Mouse (Mus musculus) spleen, adult 10 weeks (tissue): ENCODE measurements around the gene Gm1110. TPM values are rescaled to one million over a fixed set of nuclear protein-coding genes. Genes with fewer than 3 reads are reported as not detected.

Experiments used
- polyA plus RNA-seq: library from polyadenylated mRNA; stranded (reverse); fragments of 350-450 nt; fragmentation: Illumina TruSeq; extraction: RNeasy Lipid Tissue Mini Kit (QIAGEN cat#74804); gene quantifications from one replicate; pipeline ENCODE4 v1.2.3, GENCODE M21; 2015; ENCODE audit warnings: low replicate concordance; ENCODE audit not compliant: insufficient read depth

Gm1110 gene
- polyA plus RNA-seq = not detected

DNA sequence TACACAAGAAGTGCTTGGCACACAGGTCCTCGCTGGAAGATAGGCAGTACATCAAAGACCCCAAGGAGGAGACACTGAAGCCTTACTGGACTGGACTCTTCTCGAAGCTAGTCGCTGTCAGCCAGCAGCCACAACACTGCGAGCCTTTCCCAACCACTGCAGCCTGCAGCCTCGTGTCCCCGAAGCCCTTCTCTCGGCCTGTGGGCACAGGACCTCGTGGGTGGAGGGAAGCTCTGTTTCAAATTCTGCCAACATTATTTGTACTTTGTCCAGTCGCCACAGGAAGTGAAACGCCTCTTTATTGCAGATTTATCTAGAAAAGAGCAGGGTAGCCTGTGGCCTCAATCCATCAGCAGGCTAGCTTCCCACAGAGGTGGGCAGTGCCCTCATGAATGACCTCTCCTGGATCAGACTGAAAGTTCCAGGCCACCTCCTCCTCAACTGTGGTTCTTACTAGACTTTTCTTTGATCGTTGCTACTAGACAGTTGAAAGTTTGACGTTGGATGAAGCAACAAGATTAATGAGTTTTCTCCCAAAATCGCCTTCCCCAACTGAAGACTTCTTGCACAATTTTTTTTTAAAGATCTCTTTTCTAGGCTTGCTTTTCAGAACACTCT is at the start of gene Gm1110:
TSS of gene Gm1110 (minus strand) at position 203 of the 618 bp plus-strand sequence.

DNA sequence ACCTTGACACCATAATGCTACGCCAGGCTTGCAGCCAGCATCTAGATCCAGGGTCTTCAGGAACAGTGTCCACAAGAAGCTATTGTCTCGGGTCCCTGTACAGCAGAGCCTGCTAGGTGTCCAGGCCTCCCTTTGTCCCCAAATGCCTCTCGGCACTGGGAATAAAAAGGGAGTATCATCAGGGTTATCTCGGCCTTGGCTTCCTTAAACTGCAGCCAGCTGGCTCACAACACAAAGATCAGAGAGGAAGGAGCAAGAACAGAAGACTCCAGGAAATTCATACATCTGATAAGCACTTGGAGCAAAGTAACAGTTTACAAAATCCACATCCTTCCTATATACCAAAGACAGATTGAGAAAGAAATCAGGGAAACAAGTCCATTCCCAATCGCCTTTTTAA is 62.2 kb downstream of the Gm1110 start, which contains the start of gene Glb1l3:
TSS of gene Glb1l3 (minus strand) at position 140 of the 400 bp plus-strand sequence.

Other genes starting within 250 kb of the Gm1110 start
- gene B3gat1, start 189.4 kb downstream of the Gm1110 start, polyA plus RNA-seq = not detected
- gene Glb1l2, start 116.6 kb downstream of the Gm1110 start, polyA plus RNA-seq = 1.3 TPM
- 0.11 TPM for gene Glb1l3, start 62.2 kb downstream of the Gm1110 start, polyA plus RNA-seq
- gene Acad8, start 76.5 kb upstream of the Gm1110 start, polyA plus RNA-seq = 20.3 TPM
- 43.8 TPM for gene Thyn1, start 76.6 kb upstream of the Gm1110 start, polyA plus RNA-seq
- 28.4 TPM for gene Vps26b, start 107.0 kb upstream of the Gm1110 start, polyA plus RNA-seq
- 39.1 TPM for gene Ncapd3, start 107.1 kb upstream of the Gm1110 start, polyA plus RNA-seq
- gene Jam3, start 232.3 kb upstream of the Gm1110 start, polyA plus RNA-seq = 21.2 TPM